Mouse (Mus musculus) liver, embryonic 14.5 days (tissue): ENCODE measurements around the gene Kcnt2. TPM values are rescaled to one million over a fixed set of nuclear protein-coding genes. Genes with fewer than 3 reads are reported as not detected.

Experiments used
- ATAC-seq: fragments of 200-750 bp; cut with Nextera tagmentation; 2 replicates; pipeline ENCODE4 v1.8.0; 2017; ENCODE audit warnings: moderate number of reproducible peaks, mild to moderate bottlenecking, moderate library complexity; ENCODE audit not compliant: insufficient read depth
- DNase-seq, 3 experiments: peaks; one replicate each; pipeline ENCODE4 v3.0.0-alpha.2; 2012 to 2013; ENCODE audit warnings: low read depth in 3 of 3, low spot score in 3 of 3
- H3K27ac ChIP-seq: fragments of 300-500 bp; sonication (generic); 2 replicates; pipeline ENCODE4 v1.5.1; 2014; ENCODE audit warnings: moderate library complexity, mild to moderate bottlenecking, control low read depth, inconsistent platforms
- H3K27me3 ChIP-seq: fragments of 300-500 bp; sonication (generic); 2 replicates; pipeline ENCODE4 v1.6.1; 2014; ENCODE audit warnings: mild to moderate bottlenecking, low read length, moderate library complexity; ENCODE audit not compliant: control insufficient read depth, insufficient read depth
- H3K36me3 ChIP-seq: fragments of 300-500 bp; sonication (generic); replicated peaks from 2 replicates; pipeline ENCODE4 v1.6.1; 2014; ENCODE audit warnings: low read depth; ENCODE audit not compliant: control insufficient read depth, insufficient read depth
- H3K4me1 ChIP-seq, 2 experiments: fragments of 200-500 bp in 1 of 2; fragments of 300-500 bp in 1 of 2; sonication (generic) in 1 of 2; replicated peaks; 2 replicates each; pipeline ENCODE4 v1.6.1; 2012 to 2014; ENCODE audit warnings: antibody characterized with exemption in 1 of 2, inconsistent platforms in 1 of 2, low read length in 1 of 2; ENCODE audit not compliant: control insufficient read depth in 2 of 2, insufficient read depth in 2 of 2
- H3K4me2 ChIP-seq: fragments of 300-500 bp; sonication (generic); 2 replicates; pipeline ENCODE4 v1.6.1; 2014; ENCODE audit warnings: low read depth, mild to moderate bottlenecking, control low read depth, moderate library complexity
- H3K4me3 ChIP-seq, 2 experiments: fragments of 200-500 bp in 1 of 2; fragments of 300-500 bp in 1 of 2; sonication (generic) in 1 of 2; 2 replicates each; pipeline ENCODE4 v1.5.1; 2012 to 2014; ENCODE audit warnings: low read depth in 2 of 2, low read length in 2 of 2, mild to moderate bottlenecking in 2 of 2, control low read depth in 1 of 2, inconsistent platforms in 1 of 2, moderate library complexity in 1 of 2; ENCODE audit not compliant: insufficient read depth in 1 of 2
- H3K9ac ChIP-seq: fragments of 300-500 bp; sonication (generic); replicated peaks from 2 replicates; pipeline ENCODE4 v1.6.1; 2014; ENCODE audit warnings: mild to moderate bottlenecking, control low read depth, moderate library complexity
- H3K9me3 ChIP-seq: fragments of 300-500 bp; sonication (generic); 2 replicates; pipeline ENCODE4 v1.6.1; 2016; ENCODE audit warnings: low read length, mixed read lengths; ENCODE audit not compliant: control insufficient read depth
- CTCF ChIP-seq: IDR thresholded peaks from 2 replicates; pipeline ENCODE4 v1.5.1; 2016; ENCODE audit warnings: antibody characterized with exemption, low read depth, control low read depth
- EP300 ChIP-seq: IDR thresholded peaks from 2 replicates; pipeline ENCODE4 v1.6.1; 2016; ENCODE audit warnings: antibody characterized with exemption, low read depth
- WGBS: fragments of 180-500 bp; shearing (Covaris S2); extraction: QIAGEN DNeasy Blood & Tissue Kit; methylation state at CpG from one replicate; pipeline ENCODE4 v1.1.7; 2014; ENCODE audit not compliant: insufficient replicate concordance; 5-methylcytosine and 5-hydroxymethylcytosine counted together
- polyA plus RNA-seq, 2 experiments: library from polyadenylated mRNA; depleted of rRNA in 1 of 2; stranded (reverse) in 1 of 2; unstranded in 1 of 2; fragments of >200 nt; fragmentation: Nextera tagmentation in 1 of 2; extraction: Ambion mirVana in 1 of 2; gene quantifications; 2 replicates each; pipeline versions ENCODE4 v1.2.1 to v1.2.3; 2012 to 2014

Kcnt2 gene
- polyA plus RNA-seq, 2 experiments, result 0.04 to 0.07 TPM

DNA sequence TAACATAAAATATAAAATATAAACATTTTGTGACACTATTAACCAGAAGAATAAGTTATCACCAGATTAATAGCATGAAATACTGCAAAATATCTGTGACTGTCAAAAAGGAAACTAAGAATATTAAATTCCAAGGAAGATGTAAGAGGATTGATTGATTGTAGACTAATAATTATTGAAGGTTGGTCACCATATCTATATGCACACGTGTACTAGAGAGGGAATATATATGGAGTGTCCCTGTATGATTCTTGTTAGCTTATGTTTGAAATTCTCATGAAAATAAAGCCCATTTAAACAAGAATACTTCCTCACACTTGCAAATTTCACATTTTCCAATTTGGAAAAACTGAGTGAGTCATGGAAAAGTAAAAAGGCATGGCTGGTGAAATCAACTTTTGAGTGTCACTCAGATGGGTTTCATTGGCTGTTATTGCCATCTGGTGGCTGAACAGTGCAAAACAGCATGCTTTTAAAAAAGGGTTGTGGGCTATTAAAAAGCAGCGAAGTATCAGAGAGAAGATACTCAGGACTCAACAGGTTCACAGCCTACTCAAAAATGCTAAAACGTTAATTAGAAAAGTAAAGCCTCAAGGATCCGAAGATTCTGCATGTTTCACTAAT is 285.4 kb downstream of the Kcnt2 start:
- no peak for ATAC-seq

DNA sequence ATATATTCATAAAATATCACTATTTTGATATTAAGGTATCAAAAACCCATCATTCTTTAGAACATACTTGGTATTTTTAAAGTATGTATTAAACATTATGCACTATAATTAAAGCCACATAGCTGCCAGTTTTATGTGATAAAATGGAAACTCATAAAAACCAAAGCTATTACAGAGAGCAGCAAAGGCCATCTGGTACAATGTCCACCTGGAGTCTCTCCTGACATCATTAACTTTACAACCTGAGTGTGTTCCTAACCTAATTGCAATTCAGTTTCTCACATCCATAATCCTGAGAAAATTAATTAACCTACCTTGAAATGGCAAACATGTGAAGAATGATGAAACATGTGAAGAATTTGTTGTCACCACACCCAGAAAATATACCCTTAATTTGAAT is 288.9 kb downstream of the Kcnt2 start:
- no peaks in the 10 kb centered on the region for H3K4me1 ChIP-seq
- H3K27ac ChIP-seq, result no peak overlapping the region
- TF ChIP-seq CTCF (no peak), EP300 (no peak)
- DNase-seq (no peak), ATAC-seq (no peak)
- no peak overlapping the region for H3K4me3 ChIP-seq
- H3K27me3 ChIP-seq, result no peaks in the 10 kb centered on the region
- H3K36me3 ChIP-seq, result no peaks in the 10 kb centered on the region
- H3K4me2 ChIP-seq, result no peak overlapping the region
- H3K9ac ChIP-seq, result no peak overlapping the region
- H3K9me3 ChIP-seq, result no peaks in the 10 kb centered on the region

More for the DNA sequence above, 285.4 kb downstream of the Kcnt2 start:
- no peaks in the 10 kb centered on the region for H3K27me3 ChIP-seq
- 32% methylated on average over 4 of the region's 4 CpGs for WGBS
- no peak for DNase-seq
- no peaks in the 10 kb centered on the region for H3K9me3 ChIP-seq
- H3K4me3 ChIP-seq, result no peak overlapping the region
- H3K4me2 ChIP-seq, result no peak overlapping the region
- TF ChIP-seq CTCF (peak; percentile 38; the same call in 1 of the 2 replicates), EP300 (no peak)
- no peaks in the 10 kb centered on the region for H3K36me3 ChIP-seq
- no peak overlapping the region for H3K9ac ChIP-seq
- H3K27ac ChIP-seq, result no peak overlapping the region
- H3K4me1 ChIP-seq, result no peaks in the 10 kb centered on the region

DNA sequence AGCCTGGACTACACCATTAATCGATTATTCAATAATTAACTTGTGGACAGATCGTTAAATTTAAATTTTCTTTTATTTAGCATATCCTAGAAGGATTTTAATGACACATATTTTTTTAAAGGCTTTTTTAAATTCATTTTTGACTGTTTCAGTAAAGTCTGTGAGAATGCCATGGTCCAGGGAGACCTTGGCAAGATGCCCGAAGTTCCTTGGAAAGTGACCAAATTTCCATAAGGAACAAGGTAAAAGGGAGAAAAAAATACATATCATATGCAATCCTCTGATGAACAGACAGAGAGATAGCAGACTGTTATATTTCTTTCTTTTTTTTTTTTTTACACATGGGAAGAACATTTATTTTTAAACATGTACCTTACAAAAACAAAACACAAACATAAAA is 296.1 kb downstream of the Kcnt2 start:
- no peak for ATAC-seq
- WGBS, result 66% methylated on average over 3 of the region's 3 CpGs
- Histone ChIP-seq H3K4me2 (no peak overlapping the region), H3K36me3 (no peaks in the 10 kb centered on the region), H3K4me3 (no peak overlapping the region), H3K4me1 (no peaks in the 10 kb centered on the region), H3K27me3 (no peaks in the 10 kb centered on the region), H3K9me3 (no peaks in the 10 kb centered on the region), H3K27ac (no peak overlapping the region), H3K9ac (no peak overlapping the region)
- TF ChIP-seq CTCF (no peak), EP300 (no peak)
- DNase-seq, result no peak

DNA sequence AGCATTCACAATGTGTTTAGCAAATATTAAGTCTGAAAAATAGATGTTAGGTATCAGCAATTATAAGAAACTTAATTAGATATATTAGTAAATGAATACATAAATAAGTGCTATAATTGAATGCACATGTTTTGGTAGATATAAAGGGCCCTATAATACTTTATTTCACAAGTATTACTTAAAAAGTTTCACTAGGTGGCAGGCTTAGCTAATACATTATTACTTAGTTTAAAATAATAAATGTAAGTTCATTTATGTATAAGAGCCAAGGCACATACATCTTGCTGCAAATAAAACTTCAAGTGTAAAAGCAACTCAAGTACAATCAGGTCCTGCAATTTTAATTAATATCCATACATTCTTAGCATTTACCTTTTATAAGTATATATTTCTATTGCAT is 302.8 kb downstream of the Kcnt2 start:
- ATAC-seq (no peak), DNase-seq (no peak)
- TF ChIP-seq CTCF, result no peak
- TF ChIP-seq EP300, result no peak
- no peak overlapping the region for H3K4me3 ChIP-seq
- no peaks in the 10 kb centered on the region for H3K27me3 ChIP-seq
- H3K4me2 ChIP-seq, result no peak overlapping the region
- H3K36me3 ChIP-seq, result no peaks in the 10 kb centered on the region
- H3K9ac ChIP-seq, result no peak overlapping the region
- no peaks in the 10 kb centered on the region for H3K9me3 ChIP-seq
- H3K27ac ChIP-seq, result no peak overlapping the region
- H3K4me1 ChIP-seq, result no peaks in the 10 kb centered on the region

DNA sequence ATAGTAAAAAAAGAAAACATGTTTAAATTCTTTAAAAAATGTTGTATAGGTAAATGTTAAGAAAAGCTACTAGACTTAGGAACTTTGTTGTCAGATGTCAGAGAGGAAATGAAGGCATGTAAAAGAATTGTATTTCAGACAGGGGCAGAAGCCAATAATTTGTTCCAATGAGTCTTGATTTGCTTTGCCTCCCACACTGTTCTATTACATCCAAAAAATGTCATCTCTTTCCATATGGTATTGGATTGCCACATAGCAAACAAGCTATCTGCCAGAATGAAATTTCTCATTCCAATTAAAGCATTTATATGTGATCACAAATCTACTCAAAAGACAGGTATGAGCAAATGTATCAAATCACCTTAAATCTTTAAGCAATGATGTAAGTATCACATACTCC is 314.8 kb downstream of the Kcnt2 start:
- Histone ChIP-seq H3K9me3 (no peaks in the 10 kb centered on the region), H3K27ac (no peak overlapping the region), H3K36me3 (no peaks in the 10 kb centered on the region), H3K4me1 (no peaks in the 10 kb centered on the region), H3K4me2 (no peak overlapping the region), H3K27me3 (no peaks in the 10 kb centered on the region), H3K4me3 (no peak overlapping the region), H3K9ac (no peak overlapping the region)
- ATAC-seq, result no peak
- TF ChIP-seq CTCF, result no peak
- TF ChIP-seq EP300, result no peak
- no peak for DNase-seq
